Comparison of ENCODE assay signal across 25 mouse cellular contexts in the genomic region with DNA sequence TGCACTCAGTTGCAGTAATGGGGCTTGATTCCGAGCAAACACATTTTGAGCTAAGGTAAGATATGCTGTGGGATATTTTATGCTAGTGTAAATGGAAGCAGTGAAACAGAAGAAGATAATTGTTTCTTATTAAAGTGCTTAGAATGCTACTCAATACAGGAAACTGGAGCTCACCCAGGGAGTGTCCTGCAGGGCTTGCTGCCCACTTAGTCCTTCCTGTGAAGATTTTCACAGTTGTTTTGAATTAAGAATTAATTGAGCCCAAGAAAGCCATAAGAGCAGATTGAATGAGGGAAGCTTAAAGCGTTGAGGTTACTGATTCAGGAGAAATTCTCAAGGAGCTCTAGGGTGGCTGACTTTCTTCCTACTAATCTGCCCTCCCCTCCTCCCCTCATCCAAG.
DNase-seq lines count a peak whose midpoint lies in the region; ATAC-seq lines count a peak whose summit lies in the region.
"Had no signal": no experiment of that assay in that cellular context is flagged by ENCODE, and none has a peak within 500 bp of the region (broad histone marks: within the 10 kb centered on the region; RNA-seq: fewer than 3 reads in every experiment).

No protein-coding gene starts in this region.

- no peak for ATAC-seq in embryonic facial prominence, embryonic 11.5 days (replicated peaks; ENCODE audit: insufficient number of reproducible peaks, low FRiP score, low TSS enrichment, low read depth)
- peak; percentile 57; the same call in 1 of the 2 replicates for ATAC-seq in neural tube, embryonic 15.5 days (ENCODE audit: low FRiP score)
- ATAC-seq: activated CD4-positive, CD25-positive, alpha-beta regulatory T cell, adult 4 months; CD4-positive, CD25-positive, alpha-beta regulatory T cell, adult 4 months; forebrain, embryonic 13.5 days; forebrain, embryonic 15.5 days; forebrain, postnatal 0 days; Patski had no signal

- no peaks in the 10 kb centered on the region for H3K9me3 ChIP-seq in embryonic facial prominence, embryonic 11.5 days (replicated peaks; ENCODE audit: control insufficient read depth, low read length)
- no peaks in the 10 kb centered on the region for H3K9me3 ChIP-seq in embryonic facial prominence, embryonic 10.5 days
- H3K9me3 ChIP-seq in neural tube, embryonic 15.5 days (replicated peaks) = no peaks in the 10 kb centered on the region
- H3K9me3 ChIP-seq: embryonic facial prominence, embryonic 12.5 days; embryonic facial prominence, embryonic 15.5 days; forebrain, embryonic 13.5 days; forebrain, embryonic 15.5 days; G1E had no signal

- WGBS in embryonic facial prominence, embryonic 11.5 days = 27% methylated on average over 2 of the region's 2 CpGs
- WGBS in embryonic facial prominence, embryonic 10.5 days = 38% methylated on average over 2 of the region's 2 CpGs
- 49% methylated on average over 2 of the region's 2 CpGs for WGBS in neural tube, embryonic 15.5 days

- H3K36me3 ChIP-seq in embryonic facial prominence, embryonic 11.5 days (replicated peaks; ENCODE audit: control insufficient read depth, insufficient read depth, low read depth, low read length) = no peaks in the 10 kb centered on the region
- no peaks in the 10 kb centered on the region for H3K36me3 ChIP-seq in embryonic facial prominence, embryonic 10.5 days (replicated peaks)
- H3K36me3 ChIP-seq in neural tube, embryonic 15.5 days = no peaks in the 10 kb centered on the region
- H3K36me3 ChIP-seq: embryonic facial prominence, embryonic 12.5 days; embryonic facial prominence, embryonic 15.5 days; forebrain, embryonic 15.5 days; G1E had no signal

- H3K4me3 ChIP-seq in embryonic facial prominence, embryonic 11.5 days (ENCODE audit: low read depth, low read length) = no peak overlapping the region
- no peak overlapping the region for H3K4me3 ChIP-seq in embryonic facial prominence, embryonic 10.5 days
- H3K4me3 ChIP-seq in neural tube, embryonic 15.5 days (replicated peaks) = no peak overlapping the region
- H3K4me3 ChIP-seq: embryonic facial prominence, embryonic 12.5 days; embryonic facial prominence, embryonic 15.5 days; forebrain, embryonic 13.5 days; forebrain, embryonic 15.5 days had no signal

- H3K27ac ChIP-seq in embryonic facial prominence, embryonic 11.5 days (replicated peaks; ENCODE audit: low read depth, low read length) = no peak overlapping the region
- no peak overlapping the region for H3K27ac ChIP-seq in embryonic facial prominence, embryonic 10.5 days (replicated peaks)
- H3K27ac ChIP-seq in neural tube, embryonic 15.5 days (replicated peaks) = no peak overlapping the region
- H3K27ac ChIP-seq: embryonic facial prominence, embryonic 12.5 days; embryonic facial prominence, embryonic 15.5 days; forebrain, embryonic 13.5 days; forebrain, embryonic 15.5 days had no signal

- no peaks in the 10 kb centered on the region for H3K27me3 ChIP-seq in embryonic facial prominence, embryonic 11.5 days (ENCODE audit: control insufficient read depth, insufficient read depth, low read length)
- no peaks in the 10 kb centered on the region for H3K27me3 ChIP-seq in embryonic facial prominence, embryonic 10.5 days (replicated peaks; ENCODE audit: low read depth, poor library complexity, severe bottlenecking)
- no peaks in the 10 kb centered on the region for H3K27me3 ChIP-seq in neural tube, embryonic 15.5 days (replicated peaks)
- H3K27me3 ChIP-seq: CH12.LX; embryonic facial prominence, embryonic 12.5 days; embryonic facial prominence, embryonic 15.5 days; forebrain, embryonic 13.5 days; forebrain, embryonic 15.5 days; Patski had no signal

- peak; percentile 3 for DNase-seq in embryo, embryonic 10.5 days (ENCODE audit: low spot score)
- no peak for DNase-seq in embryo, embryonic 10 days (ENCODE audit: low spot score)
- peak; percentile 51 for DNase-seq in embryonic facial prominence, embryonic 11.5 days (ENCODE audit: low spot score)
- DNase-seq in embryonic facial prominence, embryonic 10.5 days (ENCODE audit: low spot score) = no peak
- no peak for DNase-seq in neural tube, embryonic 10.5 days (ENCODE audit: extremely low spot score, low spot score)
- DNase-seq in adrenal gland, adult 8-10 months = no peak
- DNase-seq: adrenal gland, postnatal 10 days; adrenal gland, postnatal 25 days; B cell, adult 2 months; cerebellum, adult 11-12 months; cerebellum, adult 2 months; cerebellum, adult 9-10 months; cerebellum, postnatal 10 days; cerebellum, postnatal 25 days; forebrain, postnatal 0 days had no signal

- H3K4me2 ChIP-seq in embryonic facial prominence, embryonic 11.5 days (ENCODE audit: low read depth, low read length) = no peak overlapping the region
- no peak overlapping the region for H3K4me2 ChIP-seq in neural tube, embryonic 15.5 days
- H3K4me2 ChIP-seq: embryonic facial prominence, embryonic 12.5 days; embryonic facial prominence, embryonic 15.5 days; forebrain, embryonic 13.5 days; forebrain, embryonic 15.5 days had no signal

- H3K9ac ChIP-seq in embryonic facial prominence, embryonic 11.5 days (replicated peaks; ENCODE audit: low read length) = no peak overlapping the region
- no peak overlapping the region for H3K9ac ChIP-seq in neural tube, embryonic 15.5 days (replicated peaks)
- H3K9ac ChIP-seq: embryonic facial prominence, embryonic 12.5 days; embryonic facial prominence, embryonic 15.5 days; forebrain, embryonic 13.5 days; forebrain, embryonic 15.5 days; forebrain, postnatal 0 days had no signal

- H3K4me1 ChIP-seq in embryonic facial prominence, embryonic 11.5 days (ENCODE audit: control insufficient read depth, insufficient read depth, low read length) = no peaks in the 10 kb centered on the region
- H3K4me1 ChIP-seq in embryonic facial prominence, embryonic 10.5 days = 0 out of 2 replicates have a peak, but pooled peaks cover 6% of the 10 kb centered on the region
- no peaks in the 10 kb centered on the region for H3K4me1 ChIP-seq in neural tube, embryonic 15.5 days
- H3K4me1 ChIP-seq: embryonic facial prominence, embryonic 12.5 days; embryonic facial prominence, embryonic 15.5 days; forebrain, embryonic 13.5 days; forebrain, embryonic 15.5 days had no signal

Comparison
In these comparisons a context has a peak if more than half of its experiments do, and no peak if none do; other contexts are left out.
1. DNase-seq: peak in embryo, embryonic 10.5 days (single experiment) and embryonic facial prominence, embryonic 11.5 days (single experiment); none in embryo, embryonic 10 days (single experiment), embryonic facial prominence, embryonic 10.5 days (single experiment), neural tube, embryonic 10.5 days (single experiment) and adrenal gland, adult 8-10 months (single experiment).